Mouse (Mus musculus) CH12.LX (cell line): ENCODE measurements around the gene Clmn. TPM values are rescaled to one million over a fixed set of nuclear protein-coding genes. Genes with fewer than 3 reads are reported as not detected.

Source experiments
- DNase-seq: peaks from one replicate; pipeline ENCODE4 v3.0.0-alpha.2; 2013; ENCODE audit errors: extremely low read depth
- H3K27ac ChIP-seq: 2 replicates; pipeline ENCODE4 v1.5.1; 2012; ENCODE audit warnings: low read depth, mild to moderate bottlenecking, control low read depth, moderate library complexity; ENCODE audit not compliant: insufficient read depth
- H3K27me3 ChIP-seq: replicated peaks from 2 replicates; pipeline ENCODE3; 2012; ENCODE audit warnings: inconsistent platforms
- H3K36me3 ChIP-seq, 2 experiments: replicated peaks in 1 of 2; 2 replicates each; pipeline versions ENCODE3 to v1.6.1; 2012; ENCODE audit warnings: inconsistent platforms in 1 of 2, low read length in 1 of 2, mild to moderate bottlenecking in 1 of 2, mixed read lengths in 1 of 2, moderate library complexity in 1 of 2; ENCODE audit not compliant: control insufficient read depth in 1 of 2, insufficient read depth in 1 of 2
- H3K4me1 ChIP-seq, 2 experiments: 2 replicates each; pipeline ENCODE4 v1.6.1; 2012; ENCODE audit warnings: inconsistent platforms in 1 of 2, moderate library complexity in 1 of 2; ENCODE audit not compliant: insufficient read depth in 2 of 2, control insufficient read depth in 1 of 2
- H3K4me2 ChIP-seq: 2 replicates; pipeline ENCODE4 v1.6.1; 2012; ENCODE audit warnings: low read depth, mild to moderate bottlenecking, control low read depth; ENCODE audit not compliant: poor library complexity, insufficient read depth, severe bottlenecking
- H3K4me3 ChIP-seq, 3 experiments: fragments of 150-350 bp in 1 of 3; sonication (generic) in 1 of 3; replicated peaks in 1 of 3; 2 replicates each; pipeline versions ENCODE3 to v1.5.1; 2011 to 2012; ENCODE audit warnings: low read depth in 2 of 3, low read length in 2 of 3, mild to moderate bottlenecking in 2 of 3, moderate library complexity in 2 of 3, control low read depth in 1 of 3, improper control_type of control experiment in 1 of 3, inconsistent platforms in 1 of 3, mixed read lengths in 1 of 3; ENCODE audit not compliant: poor library complexity in 1 of 3
- H3K79me2 ChIP-seq: replicated peaks from 2 replicates; pipeline ENCODE4 v1.6.1; 2012; ENCODE audit warnings: mild to moderate bottlenecking, moderate library complexity; ENCODE audit not compliant: control insufficient read depth, poor library complexity, insufficient read depth, severe bottlenecking; ENCODE audit errors: extremely low read depth
- H3K9ac ChIP-seq: 2 replicates; pipeline ENCODE4 v1.6.1; 2012; ENCODE audit warnings: low read depth, mild to moderate bottlenecking, control low read depth, moderate library complexity; ENCODE audit not compliant: insufficient read depth
- H3K9me3 ChIP-seq: replicated peaks from 2 replicates; pipeline ENCODE3; 2012; ENCODE audit warnings: low read length, inconsistent platforms, mixed read lengths
- BHLHE40 ChIP-seq: IDR thresholded peaks from 2 replicates; pipeline ENCODE4 v1.6.1; 2011; ENCODE audit warnings: mild to moderate bottlenecking, low read depth, low read length, improper control_type of control experiment
- CHD2 ChIP-seq: IDR thresholded peaks from 2 replicates; pipeline ENCODE4 v1.6.1; 2011; ENCODE audit warnings: low read length, improper control_type of control experiment
- CTCF ChIP-seq, 2 experiments: IDR thresholded peaks in 1 of 2; conservative IDR thresholded peaks in 1 of 2; 2 replicates each; pipeline ENCODE4 v1.5.1; 2011 to 2012; ENCODE audit warnings: low read depth in 2 of 2, low read length in 2 of 2, improper control_type of control experiment in 1 of 2, inconsistent platforms in 1 of 2, mild to moderate bottlenecking in 1 of 2, moderate library complexity in 1 of 2
- ELF1 ChIP-seq: IDR thresholded peaks from 2 replicates; pipeline ENCODE4 v1.6.1; 2014; ENCODE audit warnings: low read depth, mild to moderate bottlenecking, inconsistent platforms, low read length, improper control_type of control experiment
- EP300 ChIP-seq: IDR thresholded peaks from 2 replicates; pipeline ENCODE4 v1.6.1; 2011; ENCODE audit warnings: low read length, improper control_type of control experiment
- ETS1 ChIP-seq: conservative IDR thresholded peaks from 2 replicates; pipeline ENCODE4 v1.6.1; 2012; ENCODE audit warnings: low read depth, mild to moderate bottlenecking, inconsistent platforms, low read length, improper control_type of control experiment, moderate library complexity
- GABPA ChIP-seq: IDR thresholded peaks from 2 replicates; pipeline ENCODE4 v1.6.1; 2012; ENCODE audit warnings: low read depth, low read length, improper control_type of control experiment, inconsistent platforms; ENCODE audit not compliant: insufficient replicate concordance
- HCFC1 ChIP-seq: IDR thresholded peaks from 2 replicates; pipeline ENCODE4 v1.6.1; 2012; ENCODE audit warnings: low read depth, mild to moderate bottlenecking, inconsistent platforms, low read length, improper control_type of control experiment
- IRF4 ChIP-seq: IDR thresholded peaks from 2 replicates; pipeline ENCODE4 v1.6.1; 2014; ENCODE audit warnings: low read depth, mild to moderate bottlenecking, inconsistent platforms, low read length, improper control_type of control experiment
- JUND ChIP-seq: conservative IDR thresholded peaks from 2 replicates; pipeline ENCODE4 v1.6.1; 2011; ENCODE audit warnings: low read depth, low read length, improper control_type of control experiment
- KAT2A ChIP-seq: IDR thresholded peaks from 2 replicates; pipeline ENCODE4 v1.6.1; 2012; ENCODE audit warnings: low read length, improper control_type of control experiment, inconsistent platforms; ENCODE audit not compliant: insufficient replicate concordance
- MAFK ChIP-seq: IDR thresholded peaks from 2 replicates; pipeline ENCODE4 v1.6.1; 2011; ENCODE audit warnings: low read length, improper control_type of control experiment; ENCODE audit not compliant: insufficient replicate concordance
- MEF2A ChIP-seq: IDR thresholded peaks from 2 replicates; pipeline ENCODE4 v1.6.1; 2014; ENCODE audit warnings: low read depth, mild to moderate bottlenecking, inconsistent platforms, low read length, improper control_type of control experiment, borderline replicate concordance
- MXI1 ChIP-seq: IDR thresholded peaks from 2 replicates; pipeline ENCODE4 v1.6.1; 2011; ENCODE audit warnings: mild to moderate bottlenecking, low read depth, low read length, improper control_type of control experiment
- NELFE ChIP-seq: IDR thresholded peaks from 2 replicates; pipeline ENCODE4 v1.6.1; 2011; ENCODE audit warnings: low read depth, low read length, improper control_type of control experiment
- NRF1 ChIP-seq: IDR thresholded peaks from 2 replicates; pipeline ENCODE4 v1.6.1; 2014; ENCODE audit warnings: low read depth, mild to moderate bottlenecking, inconsistent platforms, low read length, improper control_type of control experiment, moderate library complexity
- PAX5 ChIP-seq: IDR thresholded peaks from 2 replicates; pipeline ENCODE4 v1.6.1; 2012; ENCODE audit warnings: low read length, inconsistent platforms, mixed read lengths
- POLR2A ChIP-seq: IDR thresholded peaks from 2 replicates; pipeline ENCODE4 v1.6.1; 2011; ENCODE audit warnings: low read depth, mild to moderate bottlenecking, improper control_type of control experiment, low read length
- RAD21 ChIP-seq: IDR thresholded peaks from 2 replicates; pipeline ENCODE4 v1.6.1; 2011; ENCODE audit warnings: low read depth, mild to moderate bottlenecking, low read length, improper control_type of control experiment, moderate library complexity
- RCOR1 ChIP-seq: conservative IDR thresholded peaks from 2 replicates; pipeline ENCODE4 v1.6.1; 2012; ENCODE audit warnings: low read depth, mild to moderate bottlenecking, inconsistent platforms, low read length, improper control_type of control experiment
- SIN3A ChIP-seq: IDR thresholded peaks from 2 replicates; pipeline ENCODE4 v1.6.1; 2012; ENCODE audit warnings: low read length, improper control_type of control experiment, inconsistent platforms
- SMC3 ChIP-seq: IDR thresholded peaks from 2 replicates; pipeline ENCODE4 v1.6.1; 2011; ENCODE audit warnings: low read depth, low read length, improper control_type of control experiment
- UBTF ChIP-seq: IDR thresholded peaks from 2 replicates; pipeline ENCODE4 v1.6.1; 2012; ENCODE audit warnings: low read depth, mild to moderate bottlenecking, inconsistent platforms, low read length, improper control_type of control experiment, moderate library complexity
- ZC3H11A ChIP-seq: IDR thresholded peaks from 2 replicates; pipeline ENCODE4 v1.6.1; 2012; ENCODE audit warnings: low read depth, mild to moderate bottlenecking, inconsistent platforms, low read length, improper control_type of control experiment
- ZKSCAN1 ChIP-seq: IDR thresholded peaks from 2 replicates; pipeline ENCODE4 v1.6.1; 2012; ENCODE audit warnings: low read depth, inconsistent platforms, low read length, improper control_type of control experiment, borderline replicate concordance
- ZNF384 ChIP-seq: IDR thresholded peaks from 2 replicates; pipeline ENCODE4 v1.6.1; 2012; ENCODE audit warnings: low read depth, low read length, improper control_type of control experiment, inconsistent platforms
- dilution Hi-C: fragments of 300-500 bp; cut with MboI; formaldehyde crosslinking; loops from 2 replicates; pipeline ENCODE4 v1.14.3; 2020; ENCODE audit warnings: low sequenced_read_pairs; ENCODE audit not compliant: extremely low pct_unique_long_range_greater_than_20kb, extremely low pct_ligation_motif_present
- in situ Hi-C: fragments of 300-500 bp; cut with MboI; formaldehyde crosslinking; loops from 3 replicates; pipeline ENCODE4 v1.14.3; 2019; ENCODE audit warnings: low sequenced_read_pairs, low pct_ligation_motif_present, low pct_unique_long_range_greater_than_20kb, mixed read lengths
- polyA plus RNA-seq: library from polyadenylated mRNA; unstranded; fragments of >175 nt; gene quantifications from 2 replicates; pipeline ENCODE4 v1.2.1, GENCODE M21; 2012; ENCODE audit warnings: low read depth; ENCODE audit not compliant: insufficient read length
- total RNA-seq, 2 experiments: library from RNA; depleted of rRNA; stranded (reverse); fragments of 300-350 nt in 1 of 2; fragments of >200 nt in 1 of 2; gene quantifications; 2 replicates each; pipeline ENCODE4 v1.2.3; 2012 to 2014

Clmn gene
- total and polyA plus RNA-seq, 3 experiments, result not detected

DNA sequence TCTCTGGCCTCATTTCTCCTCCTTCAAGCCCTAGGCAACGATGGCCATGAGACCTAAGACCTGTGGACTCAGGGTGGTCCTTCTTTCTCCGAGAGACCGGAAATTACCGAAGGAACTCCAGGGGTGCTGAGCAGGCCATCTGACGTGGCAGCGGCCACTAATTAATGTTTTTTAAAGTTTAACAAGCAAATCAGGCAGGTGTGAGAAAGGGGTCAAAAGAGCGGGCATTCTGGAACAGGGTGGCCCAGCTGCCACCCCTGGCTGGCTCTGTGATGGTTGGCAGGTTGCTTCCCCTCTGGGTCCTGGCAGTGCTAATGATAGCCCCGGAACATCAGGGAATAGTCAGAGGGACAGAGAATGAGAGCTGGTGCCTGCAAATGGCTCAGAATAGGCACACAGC lies 42.7 kb downstream of the Clmn start:
- H3K27me3 ChIP-seq, result peaks cover 50% of the 10 kb centered on the region
- H3K4me2 ChIP-seq, result no peak overlapping the region
- H3K4me3 ChIP-seq, result no peak overlapping the region
- H3K79me2 ChIP-seq, result no peaks in the 10 kb centered on the region
- H3K9ac ChIP-seq, result no peak overlapping the region
- in situ Hi-C loops (loop anchor here (5.0 kb wide), 1 partner anchor 115 kb away; no protein-coding TSS in a partner anchor), dilution Hi-C loops (no loop called here)
- TF ChIP-seq ZKSCAN1 (no peak), MXI1 (no peak), JUND (no peak), ZC3H11A (no peak), MAFK (no peak), ELF1 (no peak), HCFC1 (no peak), POLR2A (no peak), KAT2A (no peak), NELFE (no peak), NRF1 (no peak)
- H3K4me1 ChIP-seq, result peaks cover 0 to 2% of the 10 kb centered on the region in 2 experiments; a peak in 1 of 4 replicates
- no peak overlapping the region for H3K27ac ChIP-seq
- DNase-seq, result no peak
- H3K36me3 ChIP-seq, result no peaks in the 10 kb centered on the region
- peaks cover 3% of the 10 kb centered on the region for H3K9me3 ChIP-seq

DNA sequence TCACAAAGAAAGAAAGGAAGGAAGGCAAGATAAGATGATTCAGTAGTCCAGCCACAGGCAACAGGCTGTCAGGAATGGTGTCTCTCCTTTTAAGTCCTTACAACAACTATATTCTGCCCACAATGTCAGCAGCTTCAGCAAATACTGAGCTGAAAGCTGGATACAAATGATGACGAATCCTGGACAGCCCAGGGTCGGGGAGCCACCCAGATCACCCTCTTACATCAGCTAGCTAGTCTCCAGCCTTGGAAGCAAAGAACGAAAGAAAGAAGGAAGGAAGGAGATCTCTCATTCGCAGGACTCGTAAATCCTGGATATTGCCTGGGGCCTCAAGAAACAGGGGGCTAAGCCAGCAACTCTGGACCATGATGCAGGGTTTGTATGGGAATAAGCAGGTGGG lies 44.8 kb downstream of the Clmn start:
- peaks cover 54% of the 10 kb centered on the region for H3K27me3 ChIP-seq
- no peak overlapping the region for H3K4me3 ChIP-seq
- dilution Hi-C loops (no loop called here), in situ Hi-C loops (loop anchor here (5.0 kb wide), 1 partner anchor 117 kb away; no protein-coding TSS in a partner anchor)
- no peak for DNase-seq
- no peaks in the 10 kb centered on the region for H3K36me3 ChIP-seq
- H3K4me2 ChIP-seq, result no peak overlapping the region
- H3K9me3 ChIP-seq, result no peaks in the 10 kb centered on the region
- TF ChIP-seq SIN3A, result no peak
- TF ChIP-seq RAD21, result no peak
- no peak for TF ChIP-seq PAX5
- TF ChIP-seq CHD2, result no peak
- TF ChIP-seq CTCF (conservative IDR thresholded peaks at IDR 0.05 in 1 of 2, IDR thresholded peaks at IDR 0.05 in 1 of 2; ENCODE audit: low read depth in 2 of 2, low read length in 2 of 2), result no peak
- H3K27ac ChIP-seq, result no peak overlapping the region
- H3K79me2 ChIP-seq, result no peaks in the 10 kb centered on the region
- no peak overlapping the region for H3K9ac ChIP-seq
- peaks cover 0 to 2% of the 10 kb centered on the region in 2 experiments; a peak in 1 of 4 replicates for H3K4me1 ChIP-seq

GRCm38 (mm10) chr12:104819050-104819449 lies 45.8 kb downstream of the Clmn start:
- H3K9me3 ChIP-seq, result no peaks in the 10 kb centered on the region
- in situ Hi-C loops, result loop anchor here (10.0 kb wide), 1 partner anchor 74 kb away; no protein-coding TSS in a partner anchor
- H3K27me3 ChIP-seq, result peaks cover 61% of the 10 kb centered on the region

More at GRCm38 (mm10) chr12:104819050-104819449, 45.8 kb downstream of the Clmn start:
- dilution Hi-C loops, result no loop called here
- DNase-seq, result no peak
- Histone ChIP-seq H3K27ac (no peak overlapping the region), H3K4me2 (no peak overlapping the region), H3K4me3 (no peak overlapping the region), H3K36me3 (no peaks in the 10 kb centered on the region), H3K9ac (no peak overlapping the region), H3K79me2 (no peaks in the 10 kb centered on the region), H3K4me1 (peaks cover 0 to 2% of the 10 kb centered on the region in 2 experiments; a peak in 1 of 4 replicates)
- TF ChIP-seq RCOR1 (no peak), ZNF384 (no peak), NRF1 (no peak), EP300 (no peak), POLR2A (no peak), ETS1 (no peak), UBTF (no peak), KAT2A (no peak), BHLHE40 (no peak), PAX5 (no peak), RAD21 (no peak), GABPA (no peak), SIN3A (no peak), SMC3 (no peak), MEF2A (no peak), NELFE (no peak), IRF4 (no peak), HCFC1 (no peak)
- TF ChIP-seq, all 38 proteins: peak for 0
